Mouse (Mus musculus): ENCODE results near the gene Irs2. TPM values are rescaled to one million over a fixed set of nuclear protein-coding genes. Genes with fewer than 3 reads are reported as not detected.

Irs2 gene
- total RNA-seq, 2 experiments from 2014 or later = 10.6 to 11.3 TPM

DNA sequence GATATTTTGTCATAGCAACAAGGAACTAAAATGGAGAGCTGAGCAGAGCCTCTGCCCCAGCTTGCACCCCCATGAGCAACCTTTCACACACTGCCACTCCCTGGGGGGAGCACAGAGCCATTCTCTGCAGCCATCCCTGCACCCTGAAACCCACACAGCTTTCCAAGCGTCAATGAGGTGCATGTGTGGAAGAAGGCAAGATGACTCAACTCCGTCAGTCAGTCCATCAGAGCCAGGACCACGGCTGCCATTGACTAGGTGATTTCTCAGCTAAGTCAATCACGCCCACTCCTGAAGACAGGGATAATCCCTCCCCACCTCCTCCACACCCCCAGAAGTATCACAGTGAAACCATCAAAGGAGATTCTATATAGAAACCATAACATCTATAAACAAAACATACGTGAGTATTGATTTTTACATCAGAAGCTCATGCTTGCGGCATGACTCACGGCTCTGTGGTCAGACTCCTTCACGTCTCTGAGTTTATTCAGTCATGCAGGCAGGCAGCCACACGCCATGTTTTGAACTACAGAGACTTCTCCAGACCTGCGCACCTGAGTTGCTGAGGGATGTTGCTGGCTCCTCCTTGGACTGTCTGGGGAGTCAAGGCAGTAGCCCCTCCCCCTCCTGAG lies 14.6 kb downstream of the Irs2 start:
- intact Hi-C loops (cut with DNase I) = no loop called here
- no peak for DNase-seq (ENCODE audit: low spot score)

DNA sequence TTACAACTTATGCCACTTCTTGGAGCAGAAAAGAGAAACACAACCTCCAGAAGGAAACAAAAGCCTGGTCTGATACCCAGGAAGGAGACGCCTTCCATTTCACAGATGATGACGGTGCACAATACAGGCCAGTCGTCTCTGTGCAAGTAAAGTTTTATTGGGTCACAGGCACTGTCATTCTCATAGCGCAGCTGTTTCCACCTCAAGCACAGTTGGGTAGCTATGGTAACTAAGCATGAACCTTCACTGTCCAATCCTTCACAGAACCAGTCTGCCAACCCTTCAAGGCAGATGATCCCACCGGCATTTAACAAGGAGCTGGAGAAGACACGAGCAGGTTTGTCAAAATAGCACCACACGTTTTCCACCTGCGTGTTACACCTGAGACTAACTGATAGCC lies 16.2 kb downstream of the Irs2 start:
- intact Hi-C loops (cut with DNase I) = no loop called here
- no peak for DNase-seq (ENCODE audit: low spot score)

DNA sequence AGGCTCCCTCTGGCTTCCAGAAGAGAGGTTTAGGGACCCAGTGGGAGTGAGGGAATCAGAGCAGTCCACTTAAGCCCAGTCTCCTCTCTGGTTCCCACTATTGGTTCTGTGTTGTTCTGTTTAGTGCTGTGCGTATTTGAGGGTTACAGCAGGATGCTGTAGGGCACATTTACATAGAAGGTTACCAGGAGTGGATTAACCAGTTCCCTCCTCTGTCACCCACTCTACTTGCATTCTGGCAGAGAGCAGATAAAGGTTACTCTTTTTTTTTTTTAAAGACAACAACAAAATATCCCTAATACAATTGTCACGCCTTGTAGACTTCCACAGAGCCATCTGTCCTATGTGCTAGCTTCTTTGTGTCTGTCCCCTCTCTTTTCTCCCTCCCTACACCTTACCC lies 16.9 kb downstream of the Irs2 start:
- intact Hi-C loops (cut with DNase I) = no loop called here
- no peak for DNase-seq (ENCODE audit: low spot score)

DNA sequence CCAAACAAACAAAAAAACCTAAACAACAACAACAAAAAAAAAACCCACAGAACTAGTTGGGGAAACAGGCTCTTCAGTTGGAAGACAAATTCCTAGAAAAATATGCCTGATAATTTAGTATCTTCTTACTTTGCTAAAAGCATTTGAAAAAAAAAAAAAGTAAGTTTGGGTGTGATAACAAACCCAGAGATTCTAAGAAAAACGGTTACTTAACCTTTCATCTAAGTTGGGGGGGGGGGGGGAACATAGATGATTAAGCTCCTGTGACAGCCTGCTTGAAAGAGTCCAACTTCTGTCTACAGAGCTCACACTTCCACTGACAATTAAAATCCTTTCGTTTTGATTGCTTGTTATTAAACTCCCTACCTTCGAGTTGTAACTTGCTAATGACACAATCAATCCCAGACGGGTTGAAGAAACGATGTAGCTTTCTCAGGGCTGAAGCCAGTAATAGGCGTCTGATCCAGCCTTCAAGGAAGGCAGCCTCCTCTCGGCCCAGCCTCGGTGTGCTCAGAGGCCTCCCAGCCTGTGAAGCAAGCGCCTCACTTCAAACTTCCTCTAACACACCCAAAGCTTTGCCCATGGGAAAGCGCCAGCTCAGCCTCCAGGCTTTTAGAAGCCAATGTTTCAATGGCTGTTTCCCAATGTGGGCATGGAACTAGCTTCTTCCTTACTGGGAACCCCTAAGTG lies 17.7 kb downstream of the Irs2 start:
- intact Hi-C loops (cut with DNase I) = no loop called here
- no peak for DNase-seq (ENCODE audit: low spot score)

DNA sequence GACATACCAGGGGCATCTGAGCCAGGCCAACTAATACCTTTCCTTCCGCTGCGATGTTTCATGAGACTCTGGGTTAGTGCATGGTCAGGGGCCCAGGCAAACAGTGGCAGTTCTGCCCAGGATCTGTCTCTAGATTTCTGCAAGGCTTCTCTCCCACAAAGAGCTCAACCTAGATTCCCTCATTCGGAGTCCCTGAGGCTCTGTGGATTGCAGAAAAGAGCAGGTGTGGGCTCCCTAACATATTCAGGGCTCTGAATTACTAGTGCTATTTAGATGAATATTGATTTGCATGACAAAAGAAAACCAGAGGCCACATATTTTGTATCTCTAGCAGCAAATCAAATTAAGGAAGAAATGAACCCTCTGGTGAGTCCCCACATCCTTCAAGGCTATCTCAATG lies 18.3 kb downstream of the Irs2 start:
- no peak for DNase-seq (ENCODE audit: low spot score)
- intact Hi-C loops (cut with DNase I) = no loop called here

DNA sequence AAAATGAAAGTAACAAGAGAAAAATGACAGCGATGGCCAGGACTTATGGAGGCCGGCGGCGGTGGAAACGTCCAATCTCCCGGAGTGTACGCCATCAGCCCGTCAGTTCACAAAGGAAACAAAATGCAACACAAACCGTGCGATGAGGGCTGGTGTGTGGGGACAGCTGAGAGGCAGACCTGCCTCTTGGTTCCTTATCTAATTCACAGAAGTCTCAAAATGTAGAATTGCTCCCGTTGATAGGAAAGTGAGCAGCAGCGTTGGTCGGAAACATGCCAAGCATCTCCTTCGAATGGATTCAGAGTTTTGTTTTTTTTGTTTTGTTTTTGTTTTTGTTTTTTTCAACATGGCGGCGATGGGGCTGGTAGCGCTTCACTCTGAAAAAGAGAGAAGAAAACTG lies 21.6 kb downstream of the Irs2 start:
- no peak for DNase-seq (ENCODE audit: low spot score)
- intact Hi-C loops (cut with DNase I) = no loop called here

DNA sequence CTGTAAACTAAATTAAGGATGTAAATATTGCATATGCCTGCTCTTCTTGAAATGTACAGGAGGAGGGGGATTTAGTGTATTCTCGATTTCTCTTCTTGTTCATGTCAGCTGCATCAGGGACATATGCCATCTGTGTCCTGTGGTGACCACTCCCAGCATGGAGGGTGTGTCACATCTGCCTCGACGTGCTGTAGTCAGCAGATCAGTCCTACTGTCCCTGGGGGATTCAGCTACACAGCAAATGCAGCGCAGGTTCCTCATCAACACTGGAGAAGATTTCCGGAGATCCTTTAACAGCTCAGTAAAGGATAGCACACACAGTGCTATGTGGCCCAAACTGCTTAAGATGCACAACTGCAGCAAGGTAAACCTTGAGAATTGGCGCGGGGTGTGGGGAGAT lies 23.2 kb downstream of the Irs2 start:
- intact Hi-C loops (cut with DNase I) = no loop called here
- DNase-seq (ENCODE audit: low spot score) = no peak

DNA sequence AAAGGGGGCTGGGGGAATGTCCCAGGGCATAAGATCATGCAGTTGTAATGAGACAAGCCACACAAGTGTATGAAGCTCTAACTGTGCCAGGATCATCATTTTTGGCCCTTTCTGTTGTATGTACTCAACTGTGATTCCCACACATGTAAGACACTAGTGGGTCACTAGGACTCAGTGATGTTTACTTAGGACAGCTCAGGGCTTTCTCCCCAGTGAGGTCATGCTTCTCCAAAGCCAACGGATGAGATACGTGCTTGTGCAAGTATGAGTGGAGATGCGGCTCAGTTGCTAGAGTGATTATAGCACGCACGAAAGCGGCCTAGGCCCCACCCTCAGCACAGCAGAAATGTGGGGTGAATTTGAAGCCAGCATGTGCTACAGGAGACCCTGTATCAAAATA lies 27.4 kb downstream of the Irs2 start:
- no peak for DNase-seq (ENCODE audit: low spot score)
- intact Hi-C loops (cut with DNase I) = no loop called here

DNA sequence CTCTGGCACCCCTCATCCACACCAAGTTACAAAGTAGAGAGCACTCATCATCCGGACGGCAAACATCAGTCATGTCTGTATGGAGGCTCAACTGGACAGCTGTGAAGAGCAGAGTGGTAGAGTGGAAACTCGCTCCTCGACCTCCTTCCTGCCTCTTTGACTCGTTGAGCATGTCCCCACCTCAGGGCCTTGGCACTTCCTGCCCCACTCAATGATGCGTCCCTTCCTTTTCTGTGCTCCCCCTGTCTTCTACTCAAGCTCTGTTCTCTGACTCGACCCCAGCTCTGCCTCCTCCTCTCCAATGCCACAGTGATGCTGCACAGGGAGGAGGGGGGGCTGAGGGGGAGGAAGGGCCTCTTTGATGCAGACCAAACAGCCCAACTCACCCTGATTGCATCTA lies 28.3 kb downstream of the Irs2 start:
- intact Hi-C loops (cut with DNase I) = no loop called here
- DNase-seq (ENCODE audit: low spot score) = no peak

DNA sequence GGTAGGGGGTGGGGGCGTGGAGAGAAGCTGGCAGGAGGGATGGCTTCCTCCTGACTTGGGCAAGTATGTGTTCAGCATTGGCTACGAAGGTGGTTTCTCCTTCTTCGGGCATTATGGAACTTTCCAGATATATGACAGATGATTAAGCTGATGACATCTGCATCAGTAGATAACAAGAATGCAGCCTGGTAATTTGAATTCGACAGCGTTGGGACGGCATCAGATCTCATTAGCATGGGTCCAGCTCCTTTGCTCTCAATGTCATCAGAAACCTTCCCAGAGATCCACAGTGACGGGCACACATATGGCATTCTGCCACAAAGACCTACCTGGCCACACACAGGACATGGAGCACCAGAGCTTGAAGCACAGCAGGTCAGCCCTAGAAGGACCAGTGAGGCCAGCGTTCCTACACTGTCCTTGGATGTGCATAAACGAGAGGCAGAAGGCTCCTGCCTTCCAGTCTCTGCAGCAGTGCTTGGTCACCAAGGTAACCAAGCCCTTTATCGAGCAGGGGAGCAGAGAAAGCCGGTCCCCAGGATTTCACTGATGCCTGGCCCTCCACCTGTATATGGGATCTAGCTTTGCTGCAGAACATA lies 29.0 kb downstream of the Irs2 start:
- no peak for DNase-seq (ENCODE audit: low spot score)
- intact Hi-C loops (cut with DNase I) = no loop called here

DNA sequence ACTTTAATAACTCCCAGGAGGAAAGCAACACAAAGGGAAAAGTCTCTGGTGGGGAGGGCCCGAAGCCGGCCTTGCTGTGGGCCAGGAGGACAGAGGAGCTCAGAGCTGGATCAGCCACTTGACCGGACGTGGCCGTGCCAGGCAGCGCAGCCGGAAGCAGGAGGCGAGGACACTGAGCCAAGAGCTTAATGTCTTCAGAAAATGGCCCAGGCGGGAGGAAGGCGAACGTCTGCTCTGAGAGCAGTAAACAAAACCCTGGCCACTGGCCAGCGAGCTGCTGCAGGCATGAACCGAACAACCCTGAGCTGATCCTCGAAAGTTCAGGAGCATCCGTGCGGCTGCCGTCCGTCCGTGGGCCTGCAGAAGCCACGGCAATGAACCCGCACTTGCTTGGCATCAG lies 29.9 kb downstream of the Irs2 start:
- DNase-seq (ENCODE audit: low spot score) = no peak
- intact Hi-C loops (cut with DNase I) = no loop called here

DNA sequence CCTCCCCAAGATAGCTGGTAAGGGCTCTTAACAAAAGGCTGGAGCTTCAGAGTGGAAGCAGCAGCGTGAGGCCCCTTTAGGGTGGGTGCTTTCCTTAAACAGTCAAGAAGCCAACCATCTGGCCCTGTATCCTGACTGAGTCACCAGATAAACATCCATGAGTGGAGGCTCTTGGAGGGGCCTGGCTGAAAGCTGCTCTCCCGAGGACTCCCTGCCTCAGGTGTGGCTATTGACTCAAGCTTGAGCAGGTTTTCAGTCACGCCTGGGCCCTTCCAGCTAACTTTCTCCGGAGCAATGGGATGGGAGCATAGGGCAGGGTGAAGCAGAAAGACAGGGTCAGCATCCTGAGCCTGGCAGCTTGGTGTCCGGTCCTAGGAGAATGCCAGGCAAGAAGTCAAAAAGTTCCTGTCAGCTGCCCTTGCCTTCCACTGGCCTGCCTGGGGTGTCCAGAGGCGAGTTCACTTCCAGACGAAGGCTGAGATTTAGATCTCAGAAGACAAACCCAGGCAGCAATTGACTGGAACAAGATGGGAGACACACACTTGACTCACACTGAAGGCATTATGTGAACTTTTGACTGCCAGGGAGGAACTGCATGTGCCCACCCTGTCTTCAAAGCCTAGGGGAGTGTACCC lies 30.4 kb downstream of the Irs2 start:
- intact Hi-C loops (cut with DNase I) = no loop called here
- no peak for DNase-seq (ENCODE audit: low spot score)

DNA sequence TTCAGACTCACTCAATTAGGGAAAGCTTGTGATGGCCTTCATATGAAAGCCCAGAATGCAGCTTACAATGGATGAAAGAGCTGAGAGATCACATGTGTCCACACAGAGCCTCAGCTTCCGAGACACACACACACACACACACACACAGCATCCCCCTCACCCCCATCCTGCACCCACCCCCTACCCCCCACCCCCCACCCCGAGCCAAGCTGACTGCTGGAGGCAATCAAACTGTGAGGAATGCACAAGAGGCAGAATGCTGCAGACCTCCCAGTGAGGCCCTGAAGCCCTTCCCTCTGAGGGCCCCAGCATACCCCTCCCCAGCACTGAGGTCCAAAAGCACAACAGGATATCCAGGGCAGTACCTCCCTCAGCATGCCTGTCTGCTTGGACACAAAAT lies 33.6 kb downstream of the Irs2 start:
- intact Hi-C loops (cut with DNase I) = no loop called here

DNA sequence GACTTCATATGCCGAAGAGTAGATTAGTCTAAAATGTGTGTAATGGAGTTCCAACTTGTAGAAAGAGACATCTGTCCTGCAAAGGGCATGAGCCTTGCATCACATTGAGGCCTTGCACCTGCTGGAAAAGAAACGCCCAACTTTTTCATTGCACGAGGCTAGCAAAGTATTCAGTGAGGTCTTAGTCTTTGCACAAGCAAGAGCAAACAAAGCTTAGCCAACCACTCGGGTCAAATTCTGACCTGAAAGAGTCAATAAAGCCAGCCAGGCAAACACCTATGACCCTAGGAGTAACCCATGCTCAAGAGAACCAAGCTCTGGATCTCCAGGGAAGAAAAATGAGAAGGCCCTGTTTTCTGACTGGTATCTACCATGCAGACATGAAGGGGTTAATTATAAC lies 34.1 kb downstream of the Irs2 start:
- DNase-seq (ENCODE audit: low spot score) = no peak
- intact Hi-C loops (cut with DNase I) = no loop called here

More for the DNA sequence above, 33.6 kb downstream of the Irs2 start:
- no peak for DNase-seq (ENCODE audit: low spot score)

DNA sequence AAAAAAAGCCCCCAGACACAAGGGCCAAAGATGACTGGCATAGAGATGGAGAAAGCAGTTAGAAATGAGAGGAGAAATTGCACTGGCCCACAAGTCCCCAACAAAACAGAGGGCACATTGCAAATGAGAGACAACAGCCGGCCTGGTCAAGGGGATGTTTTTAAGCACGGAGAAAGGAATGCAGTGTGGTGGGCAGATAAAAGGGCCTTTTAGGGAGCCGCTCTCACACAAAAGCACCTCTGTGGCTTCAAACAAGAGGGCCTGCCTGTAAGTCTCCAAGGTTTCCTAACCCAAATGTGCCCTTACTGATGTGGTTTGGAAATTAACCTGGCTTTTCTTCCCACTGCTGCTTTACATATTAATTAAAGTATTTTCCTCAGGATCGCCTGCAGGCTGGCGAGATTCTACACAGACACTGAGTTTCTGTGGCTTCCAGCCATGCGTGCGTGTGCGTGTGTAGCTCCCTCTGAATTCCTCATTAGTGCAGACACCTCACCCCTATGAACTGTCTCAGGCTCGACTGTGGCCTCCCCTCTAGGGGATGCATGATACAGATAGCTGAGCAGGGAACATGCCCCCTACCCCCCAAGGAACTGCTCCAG lies 35.3 kb downstream of the Irs2 start:
- intact Hi-C loops (cut with DNase I) = no loop called here
- DNase-seq (ENCODE audit: low spot score) = no peak

DNA sequence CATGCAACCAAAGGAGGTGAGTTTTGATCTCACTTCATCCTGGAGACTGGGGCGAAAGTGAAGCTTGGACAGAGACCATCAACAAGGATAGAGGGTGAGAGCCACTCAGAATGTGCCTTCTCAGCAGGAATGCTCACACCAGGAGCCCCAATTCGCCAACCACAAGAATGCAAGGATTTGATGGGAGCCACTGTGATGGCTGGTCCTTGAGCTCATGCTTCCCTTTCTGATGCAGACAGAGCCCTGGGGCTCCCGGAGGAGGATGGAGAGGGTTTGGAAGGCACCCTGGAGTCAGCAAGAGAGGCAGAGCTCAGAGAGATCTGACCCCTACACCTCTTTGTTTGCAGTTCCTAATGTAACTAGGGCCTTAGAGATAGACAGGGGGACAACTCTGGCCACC lies 36.3 kb downstream of the Irs2 start:
- DNase-seq (ENCODE audit: low spot score) = no peak
- intact Hi-C loops (cut with DNase I) = no loop called here

DNA sequence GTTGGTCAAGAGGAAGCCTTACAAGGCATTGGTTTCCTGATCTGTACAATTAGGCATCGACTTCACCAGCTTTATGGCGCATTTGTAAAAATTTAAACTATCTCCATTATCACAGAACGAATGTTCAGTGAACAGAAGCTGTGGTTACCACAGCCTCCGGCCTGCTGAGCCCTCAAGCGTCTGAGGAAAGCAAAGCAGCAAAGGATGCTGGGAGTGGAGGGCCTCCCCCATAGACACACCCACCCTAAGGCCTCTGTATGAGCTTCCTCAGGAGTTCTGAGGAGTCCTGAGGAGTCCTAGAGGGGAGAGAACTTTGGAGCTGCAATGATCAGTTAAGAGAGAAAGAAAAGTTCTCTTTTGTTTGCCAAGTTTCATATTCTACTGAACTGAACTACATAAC lies 36.7 kb downstream of the Irs2 start:
- intact Hi-C loops (cut with DNase I) = no loop called here

DNA sequence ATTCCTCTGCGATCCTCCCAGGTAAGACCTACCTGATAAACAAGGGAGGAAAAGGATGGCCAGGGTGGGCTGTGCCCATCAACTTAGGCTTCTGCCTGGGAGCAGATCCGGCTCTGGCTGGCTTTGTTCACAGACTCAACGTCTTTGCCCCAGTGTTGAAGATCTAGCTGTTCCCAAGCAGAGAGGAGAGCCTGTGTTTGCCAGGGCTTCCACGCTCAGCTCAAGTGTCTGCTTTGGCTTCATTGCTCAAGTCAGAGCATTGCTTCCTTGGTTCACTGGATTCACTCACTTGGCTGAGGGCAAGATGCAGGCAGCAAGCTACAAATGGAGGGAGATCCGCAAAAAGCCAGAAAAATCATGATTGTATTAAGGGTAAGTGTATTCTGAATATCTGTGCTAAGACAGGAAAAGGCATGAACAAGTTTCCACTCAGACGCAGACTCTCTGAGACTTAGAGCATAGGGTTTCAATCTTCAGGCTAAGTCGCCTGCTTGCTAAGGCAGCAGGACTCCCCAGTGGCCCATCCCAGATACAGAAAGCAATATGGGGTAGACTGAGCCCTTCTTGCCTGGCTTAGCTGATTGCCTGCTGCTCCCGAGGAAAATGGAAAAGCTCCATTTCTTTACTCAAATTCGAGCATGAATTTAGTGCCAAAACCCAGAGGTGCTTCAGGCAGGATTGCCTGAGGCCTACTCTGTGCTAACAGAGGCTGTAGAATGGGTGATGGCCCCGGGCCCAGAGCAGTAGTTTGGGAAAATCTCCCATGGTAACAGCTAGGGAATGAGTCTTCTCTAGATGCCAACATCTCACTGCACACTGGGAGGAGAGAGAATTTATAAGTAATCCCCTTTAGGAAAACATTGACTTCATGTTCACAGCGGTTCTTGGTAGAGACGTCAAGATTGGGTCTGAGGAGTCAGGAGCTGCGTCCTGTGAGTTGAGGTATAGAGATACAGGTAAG lies 37.5 kb downstream of the Irs2 start:
- DNase-seq (ENCODE audit: low spot score) = no peak
- intact Hi-C loops (cut with DNase I) = no loop called here

More for the DNA sequence above, 36.7 kb downstream of the Irs2 start:
- no peak for DNase-seq (ENCODE audit: low spot score)

DNA sequence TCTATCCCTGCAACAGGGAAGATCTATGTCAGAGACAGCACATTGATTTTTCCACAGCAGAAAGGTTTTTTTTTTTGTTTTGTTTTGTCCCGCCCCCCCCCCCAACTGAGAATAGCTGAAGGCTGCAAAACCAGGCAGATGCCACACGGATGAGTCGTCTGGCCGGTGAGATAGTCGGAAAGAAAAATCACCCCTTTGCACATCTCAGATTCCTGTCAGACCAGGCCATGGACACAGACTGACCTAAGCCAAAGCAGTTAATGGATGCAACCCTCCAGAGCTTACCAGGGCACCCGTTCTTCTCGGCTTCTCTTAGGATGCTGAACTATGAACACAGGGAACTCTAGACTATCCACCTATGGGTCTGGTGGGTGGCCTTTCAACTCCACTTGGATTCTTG lies 39.6 kb downstream of the Irs2 start:
- DNase-seq (ENCODE audit: low spot score) = no peak
- intact Hi-C loops (cut with DNase I) = no loop called here
